Mouse (Mus musculus): ENCODE results near the gene Tpp1. TPM values are rescaled to one million over a fixed set of nuclear protein-coding genes. Genes with fewer than 3 reads are reported as not detected.

The Tpp1 gene
- polyA plus RNA-seq, 1 experiment from 2014 or later = 104 TPM

- Histone ChIP-seq H3K9me3 (ENCODE audit: control insufficient read depth, low read length) (no peaks in the 10 kb centered on the region), H3K36me3 (ENCODE audit: control insufficient read depth, insufficient read depth, low read length) (no peaks in the 10 kb centered on the region), H3K4me2 (ENCODE audit: low read length) (no peak overlapping the region), H3K4me1 (ENCODE audit: control insufficient read depth in 2 of 2, insufficient read depth in 2 of 2, low read length in 2 of 2) (no peaks in the 10 kb centered on the region), H3K9ac (ENCODE audit: low read length) (no peak overlapping the region), H3K27ac (replicated peaks in 1 of 2; ENCODE audit: control insufficient read depth in 1 of 2, insufficient read depth in 1 of 2, low read depth in 2 of 2, low read length in 2 of 2) (no peak overlapping the region), H3K27me3 (ENCODE audit: control insufficient read depth, insufficient read depth, low read length) (no peaks in the 10 kb centered on the region), H3K4me3 (ENCODE audit: control insufficient read depth in 1 of 2, insufficient read depth in 1 of 2, low read depth in 1 of 2, low read length in 2 of 2) (no peak overlapping the region)
- ATAC-seq (ENCODE audit: insufficient number of reproducible peaks, insufficient read depth, low FRiP score, low read depth) = no peak
- WGBS = 63% methylated on average over 2 of the region's 2 CpGs
Observed at GRCm38 (mm10) chr7:105721916-105722315, 30.1 kb downstream of the Tpp1 start.

- 61% methylated on average over 3 of the region's 3 CpGs for WGBS
- Histone ChIP-seq H3K9me3 (ENCODE audit: control insufficient read depth, low read length) (no peaks in the 10 kb centered on the region), H3K27me3 (ENCODE audit: control insufficient read depth, insufficient read depth, low read length) (no peaks in the 10 kb centered on the region), H3K9ac (ENCODE audit: low read length) (no peak overlapping the region), H3K36me3 (ENCODE audit: control insufficient read depth, insufficient read depth, low read length) (no peaks in the 10 kb centered on the region), H3K27ac (replicated peaks in 1 of 2; ENCODE audit: control insufficient read depth in 1 of 2, insufficient read depth in 1 of 2, low read depth in 2 of 2, low read length in 2 of 2) (no peak overlapping the region), H3K4me2 (ENCODE audit: low read length) (no peak overlapping the region), H3K4me3 (ENCODE audit: control insufficient read depth in 1 of 2, insufficient read depth in 1 of 2, low read depth in 1 of 2, low read length in 2 of 2) (no peak overlapping the region), H3K4me1 (ENCODE audit: control insufficient read depth in 2 of 2, insufficient read depth in 2 of 2, low read length in 2 of 2) (no peaks in the 10 kb centered on the region)
- ATAC-seq (ENCODE audit: insufficient number of reproducible peaks, insufficient read depth, low FRiP score, low read depth) = no peak
Observed at GRCm38 (mm10) chr7:105715366-105715765, 36.7 kb downstream of the Tpp1 start.

- Histone ChIP-seq H3K27ac (replicated peaks in 1 of 2; ENCODE audit: control insufficient read depth in 1 of 2, insufficient read depth in 1 of 2, low read depth in 2 of 2, low read length in 2 of 2) (no peak overlapping the region), H3K36me3 (ENCODE audit: control insufficient read depth, insufficient read depth, low read length) (no peaks in the 10 kb centered on the region), H3K4me2 (ENCODE audit: low read length) (no peak overlapping the region), H3K9me3 (ENCODE audit: control insufficient read depth, low read length) (no peaks in the 10 kb centered on the region), H3K9ac (ENCODE audit: low read length) (no peak overlapping the region), H3K4me1 (ENCODE audit: control insufficient read depth in 2 of 2, insufficient read depth in 2 of 2, low read length in 2 of 2) (no peaks in the 10 kb centered on the region), H3K4me3 (ENCODE audit: control insufficient read depth in 1 of 2, insufficient read depth in 1 of 2, low read depth in 1 of 2, low read length in 2 of 2) (no peak overlapping the region), H3K27me3 (ENCODE audit: control insufficient read depth, insufficient read depth, low read length) (no peaks in the 10 kb centered on the region)
- 74% methylated on average over 5 of the region's 5 CpGs for WGBS
- ATAC-seq (ENCODE audit: insufficient number of reproducible peaks, insufficient read depth, low FRiP score, low read depth) = no peak
Observed at GRCm38 (mm10) chr7:105708733-105709132, 43.3 kb downstream of the Tpp1 start.

GRCm38 (mm10) chr7:105703816-105704215 is 48.2 kb downstream of the Tpp1 start:
- Histone ChIP-seq H3K4me1 (ENCODE audit: control insufficient read depth in 2 of 2, insufficient read depth in 2 of 2, low read length in 2 of 2) (no peaks in the 10 kb centered on the region), H3K9me3 (ENCODE audit: control insufficient read depth, low read length) (no peaks in the 10 kb centered on the region), H3K4me2 (ENCODE audit: low read length) (no peak overlapping the region), H3K36me3 (ENCODE audit: control insufficient read depth, insufficient read depth, low read length) (no peaks in the 10 kb centered on the region), H3K4me3 (ENCODE audit: control insufficient read depth in 1 of 2, insufficient read depth in 1 of 2, low read depth in 1 of 2, low read length in 2 of 2) (no peak overlapping the region), H3K27ac (replicated peaks in 1 of 2; ENCODE audit: control insufficient read depth in 1 of 2, insufficient read depth in 1 of 2, low read depth in 2 of 2, low read length in 2 of 2) (no peak overlapping the region), H3K9ac (ENCODE audit: low read length) (no peak overlapping the region), H3K27me3 (ENCODE audit: control insufficient read depth, insufficient read depth, low read length) (no peaks in the 10 kb centered on the region)
- WGBS = 83% methylated on average over 4 of the region's 4 CpGs
- no peak for ATAC-seq (ENCODE audit: insufficient number of reproducible peaks, insufficient read depth, low FRiP score, low read depth)

- no peaks in the 10 kb centered on the region for H3K4me1 ChIP-seq (ENCODE audit: control insufficient read depth in 2 of 2, insufficient read depth in 2 of 2, low read length in 2 of 2)
- H3K27ac ChIP-seq (replicated peaks in 1 of 2; ENCODE audit: control insufficient read depth in 1 of 2, insufficient read depth in 1 of 2, low read depth in 2 of 2, low read length in 2 of 2) = no peak overlapping the region
- no peak overlapping the region for H3K4me2 ChIP-seq (ENCODE audit: low read length)
- 76% methylated on average over 16 of the region's 16 CpGs for WGBS
- H3K27me3 ChIP-seq (ENCODE audit: control insufficient read depth, insufficient read depth, low read length) = no peaks in the 10 kb centered on the region
- no peaks in the 10 kb centered on the region for H3K36me3 ChIP-seq (ENCODE audit: control insufficient read depth, insufficient read depth, low read length)
- H3K9me3 ChIP-seq (ENCODE audit: control insufficient read depth, low read length) = no peaks in the 10 kb centered on the region
- ATAC-seq (ENCODE audit: insufficient number of reproducible peaks, insufficient read depth, low FRiP score, low read depth) = no peak
- H3K4me3 ChIP-seq (ENCODE audit: control insufficient read depth in 1 of 2, insufficient read depth in 1 of 2, low read depth in 1 of 2, low read length in 2 of 2) = no peak overlapping the region
- no peak overlapping the region for H3K9ac ChIP-seq (ENCODE audit: low read length)
Observed at GRCm38 (mm10) chr7:105703184-105703583, 48.9 kb downstream of the Tpp1 start.

Other genes with a start within 250 kb of the Tpp1 start
- gene Smpd1, start 197.9 kb downstream of the Tpp1 start, polyA plus RNA-seq (2014; fragmentation: Nextera tagmentation; extraction: Ambion mirVana) = 60.1 and 64.2 TPM in 2 replicates
- 37.3 and 39.6 TPM in 2 replicates for gene Apbb1, start 170.6 kb downstream of the Tpp1 start, polyA plus RNA-seq (2014; fragmentation: Nextera tagmentation; extraction: Ambion mirVana)
- 0.26 TPM in 1 of 2 replicates, not detected in the other for gene Hpx, start 152.1 kb downstream of the Tpp1 start, polyA plus RNA-seq (2014; fragmentation: Nextera tagmentation; extraction: Ambion mirVana)
- 22.4 and 26.3 TPM in 2 replicates for gene Trim3, start 118.7 kb downstream of the Tpp1 start, polyA plus RNA-seq (2014; fragmentation: Nextera tagmentation; extraction: Ambion mirVana)
- gene Timm10b, start 112.2 kb downstream of the Tpp1 start, polyA plus RNA-seq (2014; fragmentation: Nextera tagmentation; extraction: Ambion mirVana) = 169 and 182 TPM in 2 replicates
- gene Arfip2, start 111.8 kb downstream of the Tpp1 start, polyA plus RNA-seq (2014; fragmentation: Nextera tagmentation; extraction: Ambion mirVana) = 49.5 and 51.2 TPM in 2 replicates
- gene Gm45799, start 111.7 kb downstream of the Tpp1 start, polyA plus RNA-seq (2014; fragmentation: Nextera tagmentation; extraction: Ambion mirVana) = 44.9 and 50.4 TPM in 2 replicates
- gene Dnhd1, start 101.4 kb downstream of the Tpp1 start, polyA plus RNA-seq (2014; fragmentation: Nextera tagmentation; extraction: Ambion mirVana) = 0.51 and 0.70 TPM in 2 replicates
- 401 and 404 TPM in 2 replicates for gene Ilk, start 15.6 kb downstream of the Tpp1 start, polyA plus RNA-seq (2014; fragmentation: Nextera tagmentation; extraction: Ambion mirVana)
- gene Rrp8, start 14.8 kb downstream of the Tpp1 start, polyA plus RNA-seq (2014; fragmentation: Nextera tagmentation; extraction: Ambion mirVana) = 19.6 and 22.4 TPM in 2 replicates
- gene Taf10, start 7.9 kb downstream of the Tpp1 start, polyA plus RNA-seq (2014; fragmentation: Nextera tagmentation; extraction: Ambion mirVana) = 135 and 159 TPM in 2 replicates
- gene Dchs1, start 35.4 kb upstream of the Tpp1 start, polyA plus RNA-seq (2014; fragmentation: Nextera tagmentation; extraction: Ambion mirVana) = 7.7 and 8.3 TPM in 2 replicates
- 206 and 233 TPM in 2 replicates for gene Mrpl17, start 58.9 kb upstream of the Tpp1 start, polyA plus RNA-seq (2014; fragmentation: Nextera tagmentation; extraction: Ambion mirVana)
- 1.1 and 1.2 TPM in 2 replicates for gene Gm4070, start 201.7 kb upstream of the Tpp1 start, polyA plus RNA-seq (2014; fragmentation: Nextera tagmentation; extraction: Ambion mirVana)